Mouse (Mus musculus) liver, embryonic 14.5 days (tissue): Measurements from ENCODE around the gene Fkbpl.

Experiments used
- CTCF ChIP-seq: IDR thresholded peaks from 2 replicates; pipeline ENCODE4 v1.5.1; 2016; ENCODE audit warnings: antibody characterized with exemption, low read depth, control low read depth
- EP300 ChIP-seq: IDR thresholded peaks from 2 replicates; pipeline ENCODE4 v1.6.1; 2016; ENCODE audit warnings: antibody characterized with exemption, low read depth

DNA sequence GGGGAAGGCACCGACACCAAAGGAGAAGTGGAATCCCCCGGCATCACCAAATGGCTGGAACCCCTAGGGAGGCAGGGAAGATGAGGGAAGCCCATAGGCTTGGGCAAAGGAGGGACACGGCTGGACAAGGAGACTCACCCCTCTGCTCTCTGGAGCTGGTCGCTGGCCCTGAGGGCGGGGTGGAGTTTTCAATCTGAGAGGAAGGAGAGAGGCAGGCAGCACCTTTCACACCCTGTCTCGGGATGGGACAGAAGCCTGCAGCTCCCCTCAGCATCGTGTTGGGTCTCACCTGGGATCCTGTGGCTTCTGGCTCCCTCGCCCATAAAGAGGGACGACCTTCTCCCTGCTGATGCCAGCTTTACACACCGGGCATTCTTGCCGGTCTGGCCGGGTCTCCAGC, 42.8 kb upstream of the Fkbpl start:
- no peak for TF ChIP-seq CTCF
- TF ChIP-seq EP300, result no peak
